Comparison of ENCODE assay signal across 20 mouse cellular contexts in genomic region chr10:77315682-77316081, GRCm38 (mm10). TPM values are rescaled to one million over a fixed set of nuclear protein-coding genes. Genes with fewer than 3 reads are reported as not detected.
DNase-seq lines count a peak whose midpoint lies in the region; ATAC-seq lines count a peak whose summit lies in the region.
"Had no signal": no experiment of that assay in that cellular context is flagged by ENCODE, and none has a peak within 500 bp of the region (broad histone marks: within the 10 kb centered on the region; RNA-seq: fewer than 3 reads in every experiment).

No protein-coding gene starts in this region.

- H3K4me3 ChIP-seq in forebrain, embryonic 13.5 days = no peak overlapping the region
- H3K4me3 ChIP-seq in forebrain, embryonic 10.5 days = no peak overlapping the region
- H3K4me3 ChIP-seq: embryonic facial prominence, embryonic 13.5 days; heart, embryonic 15.5 days; hindbrain, embryonic 12.5 days; intestine, embryonic 15.5 days; liver, embryonic 13.5 days; stomach, embryonic 15.5 days had no signal

- no peaks in the 10 kb centered on the region for H3K27me3 ChIP-seq in forebrain, embryonic 13.5 days
- H3K27me3 ChIP-seq in forebrain, embryonic 10.5 days (ENCODE audit: poor library complexity, severe bottlenecking) = no peaks in the 10 kb centered on the region
- H3K27me3 ChIP-seq: CH12.LX; embryonic facial prominence, embryonic 13.5 days; heart, embryonic 15.5 days; hindbrain, embryonic 12.5 days; intestine, embryonic 15.5 days; liver, embryonic 13.5 days; stomach, embryonic 15.5 days had no signal

- H3K36me3 ChIP-seq in forebrain, embryonic 13.5 days (ENCODE audit: poor library complexity, severe bottlenecking) = peaks cover 4% of the 10 kb centered on the region
- no peaks in the 10 kb centered on the region for H3K36me3 ChIP-seq in forebrain, embryonic 10.5 days (replicated peaks)
- H3K36me3 ChIP-seq: embryonic facial prominence, embryonic 13.5 days; intestine, embryonic 15.5 days; liver, embryonic 13.5 days; stomach, embryonic 15.5 days had no signal

- no peak overlapping the region for H3K4me2 ChIP-seq in forebrain, embryonic 13.5 days
- H3K4me2 ChIP-seq: embryonic facial prominence, embryonic 13.5 days; heart, embryonic 15.5 days; hindbrain, embryonic 12.5 days; intestine, embryonic 15.5 days; liver, embryonic 13.5 days; stomach, embryonic 15.5 days had no signal

- WGBS in forebrain, embryonic 13.5 days = 81% methylated on average over 2 of the region's 2 CpGs
- WGBS in forebrain, embryonic 10.5 days = 89% methylated on average over 2 of the region's 2 CpGs

- no peak overlapping the region for H3K27ac ChIP-seq in forebrain, embryonic 13.5 days
- no peak overlapping the region for H3K27ac ChIP-seq in forebrain, embryonic 10.5 days
- H3K27ac ChIP-seq: embryonic facial prominence, embryonic 13.5 days; heart, embryonic 15.5 days; hindbrain, embryonic 12.5 days; intestine, embryonic 15.5 days; liver, embryonic 13.5 days; stomach, embryonic 15.5 days had no signal

- no peaks in the 10 kb centered on the region for H3K9me3 ChIP-seq in forebrain, embryonic 13.5 days (replicated peaks)
- no peaks in the 10 kb centered on the region for H3K9me3 ChIP-seq in forebrain, embryonic 10.5 days
- H3K9me3 ChIP-seq: embryonic facial prominence, embryonic 13.5 days; heart, embryonic 15.5 days; hindbrain, embryonic 12.5 days; intestine, embryonic 15.5 days; liver, embryonic 13.5 days; stomach, embryonic 15.5 days had no signal

- intact Hi-C loops in gastrocnemius, postnatal 14 days (cut with DNase I; ENCODE audit: low total_unique reads) = no loop called here

- no peak overlapping the region for H3K9ac ChIP-seq in forebrain, embryonic 13.5 days
- H3K9ac ChIP-seq: embryonic facial prominence, embryonic 13.5 days; heart, embryonic 15.5 days; hindbrain, embryonic 12.5 days; intestine, embryonic 15.5 days; liver, embryonic 13.5 days; stomach, embryonic 15.5 days had no signal

- H3K4me1 ChIP-seq in forebrain, embryonic 13.5 days = no peaks in the 10 kb centered on the region
- H3K4me1 ChIP-seq in forebrain, embryonic 10.5 days = no peaks in the 10 kb centered on the region
- H3K4me1 ChIP-seq: embryonic facial prominence, embryonic 13.5 days; heart, embryonic 15.5 days; hindbrain, embryonic 12.5 days; intestine, embryonic 15.5 days; liver, embryonic 13.5 days; stomach, embryonic 15.5 days had no signal

- no peak for DNase-seq in forebrain, embryonic 10.5 days (ENCODE audit: extremely low spot score, low spot score)
- peak; percentile 75 for DNase-seq in layer of hippocampus, adult 9-11 months
- peak; percentile 45 to 72 for DNase-seq in right cerebral cortex, postnatal 10 days (ENCODE audit: low spot score in 2 of 2)
- DNase-seq in gastrocnemius, postnatal 14 days = no peak
- no peak for DNase-seq in kidney, adult 18-20 months
- DNase-seq in gastrocnemius, postnatal 4 days (ENCODE audit: low spot score in 2 of 2) = no peak
- DNase-seq: adrenal gland, postnatal 36 days; kidney, postnatal 14 days; liver, embryonic 13.5 days; spleen, adult 18-20 months; thymus, postnatal 25 days had no signal

- peak; percentile 41; the same call in 1 of the 2 replicates for ATAC-seq in forebrain, embryonic 13.5 days
- ATAC-seq in frontal cortex, adult (ENCODE audit: low TSS enrichment) = peak; percentile 87
- ATAC-seq: intestine, embryonic 15.5 days; midbrain, embryonic 16.5 days had no signal

RNA-seq across cellular contexts. Expression of gene Pofut2, which starts 56.7 kb away (rescaled TPM):
- 46.6 and 52.8 TPM in 2 replicates for polyA plus RNA-seq in forebrain, embryonic 13.5 days (2015; fragmentation: Nextera tagmentation; extraction: Ambion mirVana)
- polyA plus RNA-seq in forebrain, embryonic 10.5 days (2016; fragmentation: Nextera tagmentation; extraction: Ambion mirVana) = 69.6 and 72.9 TPM in 2 replicates
- total RNA-seq in gastrocnemius, postnatal 14 days (2021) = 10 to 100 TPM; 26.8 to 31.7 TPM
- total RNA-seq in gastrocnemius, postnatal 4 days (2021) = 10 to 100 TPM; 66.7 to 70.2 TPM

Comparison
In these comparisons a context has a peak if more than half of its experiments do, and no peak if none do; other contexts are left out.
1. DNase-seq: peak in layer of hippocampus, adult 9-11 months (single experiment) and right cerebral cortex, postnatal 10 days (2 of 2); none in forebrain, embryonic 10.5 days (single experiment), gastrocnemius, postnatal 14 days (single experiment), kidney, adult 18-20 months (single experiment) and gastrocnemius, postnatal 4 days (0 of 2).